Mouse (Mus musculus) brain, embryonic 14.5 days (tissue): ENCODE measurements around the gene Hlx. TPM values are rescaled to one million over a fixed set of nuclear protein-coding genes. Genes with fewer than 3 reads are reported as not detected.

Source experiments
- DNase-seq: peaks from one replicate; pipeline ENCODE4 v3.0.0-alpha.2; 2011; ENCODE audit warnings: low read depth
- CTCF ChIP-seq: fragments of 200-500 bp; IDR thresholded peaks from 2 replicates; pipeline ENCODE4 v1.5.1; 2012; ENCODE audit warnings: inconsistent platforms, mild to moderate bottlenecking, moderate library complexity, borderline replicate concordance; ENCODE audit not compliant: insufficient read depth, insufficient read length; ENCODE audit errors: extremely low read depth
- POLR2A ChIP-seq: fragments of 200-500 bp; IDR thresholded peaks from 2 replicates; pipeline ENCODE4 v1.6.1; 2012; ENCODE audit warnings: mild to moderate bottlenecking, inconsistent platforms, borderline replicate concordance; ENCODE audit not compliant: poor library complexity, insufficient read depth, insufficient read length, severe bottlenecking; ENCODE audit errors: extremely low read depth
- polyA plus RNA-seq: library from polyadenylated mRNA; depleted of rRNA; stranded (reverse); fragments of >200 nt; gene quantifications from 2 replicates; pipeline ENCODE4 v1.2.3, GENCODE M21; 2012

Gene Hlx
- polyA plus RNA-seq, 1 experiment, result 2.0 TPM

DNA sequence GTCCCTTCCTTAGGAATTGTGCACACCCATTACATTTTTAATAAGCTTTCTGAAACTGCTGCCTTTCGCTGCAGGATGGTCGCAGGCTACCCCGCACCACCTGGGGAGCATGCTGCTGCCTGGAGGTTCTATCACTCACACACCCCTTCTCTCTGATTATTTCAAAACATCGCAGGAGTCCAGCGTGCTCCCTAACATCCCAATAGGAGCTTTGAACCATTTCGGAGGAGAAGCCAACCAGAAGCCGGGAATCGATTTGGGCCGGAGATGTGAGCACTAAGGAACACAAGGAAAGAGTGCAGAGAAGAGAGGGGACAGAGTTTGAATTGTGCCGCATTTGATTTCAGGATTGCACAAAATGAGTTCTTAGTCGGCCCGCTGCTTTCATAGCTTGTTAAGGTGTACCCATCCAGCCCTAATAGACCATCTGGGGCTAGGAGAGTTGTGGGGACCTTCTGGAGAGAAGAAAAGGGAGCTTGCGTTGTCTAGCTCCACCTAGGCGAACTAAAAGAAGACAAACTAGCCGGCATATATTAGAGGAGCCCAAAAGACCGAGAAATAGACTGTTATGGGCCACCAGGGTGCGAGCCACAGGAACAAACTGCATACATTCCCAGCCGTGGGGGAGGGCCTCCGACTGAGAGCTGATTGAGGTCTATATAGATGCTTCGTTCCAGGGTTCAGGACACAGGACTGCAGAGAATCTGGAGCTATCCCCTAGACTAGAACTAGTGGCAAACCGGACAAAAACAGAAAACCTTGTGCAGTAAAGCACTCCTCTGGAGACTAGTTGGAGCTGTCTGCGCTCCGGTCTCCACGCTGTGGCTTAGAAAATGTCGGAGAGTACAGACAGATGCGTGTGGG is 12.0 kb downstream of the Hlx start:
- DNase-seq, result no peak
- TF ChIP-seq POLR2A (no peak), CTCF (no peak)

DNA sequence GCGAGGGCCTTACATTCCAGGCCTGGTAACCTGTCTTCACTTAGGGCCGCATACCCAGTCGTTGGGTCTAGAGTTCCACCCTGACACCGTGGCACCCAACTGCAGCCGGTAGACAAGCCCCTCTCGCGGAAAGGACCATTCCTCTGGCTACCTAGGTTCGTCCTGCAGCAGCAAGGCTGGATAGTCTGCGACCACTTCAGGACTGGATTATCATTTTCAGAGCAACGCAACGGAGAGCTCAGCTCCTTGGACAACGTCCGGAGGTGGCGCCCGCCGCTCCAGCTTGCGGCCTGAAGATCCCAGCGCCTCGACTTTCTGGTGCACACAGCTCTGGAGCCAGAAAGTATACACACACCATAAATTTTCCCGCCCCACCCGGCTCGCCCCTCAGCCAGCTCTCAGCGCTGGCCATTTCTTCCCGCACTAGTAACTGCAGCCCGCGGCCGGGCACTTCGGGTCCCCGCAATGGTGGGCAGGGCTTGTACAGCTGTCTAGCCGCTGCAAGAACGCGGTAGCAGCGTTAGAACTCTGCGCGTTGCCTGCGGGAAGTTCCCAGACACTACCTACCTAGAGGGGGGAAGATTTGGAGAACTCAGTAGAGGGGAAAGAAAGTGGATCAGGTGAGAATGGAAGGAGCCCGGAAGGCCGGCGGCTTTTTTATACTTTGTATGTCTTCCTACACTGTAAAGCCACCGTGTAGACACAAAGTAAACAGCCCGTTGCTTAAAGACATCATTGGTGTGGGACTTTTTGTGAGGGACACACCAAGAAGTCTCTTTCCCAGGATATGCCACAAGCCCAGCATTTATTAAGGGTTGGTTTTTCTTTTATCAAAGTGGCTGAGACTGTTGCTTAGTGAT is 13.9 kb downstream of the Hlx start:
- no peak for DNase-seq
- no peak for TF ChIP-seq CTCF
- TF ChIP-seq POLR2A, result no peak

DNA sequence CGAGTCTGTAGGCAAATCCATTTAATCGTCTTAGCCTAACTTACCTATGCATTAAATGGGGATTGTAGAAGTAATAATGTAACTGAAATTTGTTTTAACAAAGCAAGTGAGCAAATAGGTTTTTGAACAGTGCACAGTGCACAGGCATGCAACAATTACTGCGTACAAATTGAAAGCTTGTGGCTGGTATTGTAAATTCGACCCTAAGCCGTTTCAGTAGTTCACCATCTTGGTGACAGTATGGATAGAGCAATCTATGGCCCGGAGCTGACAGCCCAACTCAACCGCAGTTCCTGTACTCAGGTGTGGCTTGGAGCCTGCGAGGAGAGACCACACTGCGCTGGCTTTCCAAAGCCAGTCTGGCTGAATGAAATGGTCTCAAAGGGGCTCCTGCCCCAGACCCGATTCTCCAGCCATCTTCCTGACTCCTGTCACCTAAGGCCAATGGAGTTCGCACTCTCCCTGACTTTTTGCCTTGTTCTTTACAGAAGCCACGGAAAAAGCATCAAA is 14.7 kb downstream of the Hlx start:
- DNase-seq, result peak; percentile 22
- TF ChIP-seq POLR2A (no peak), CTCF (no peak)

DNA sequence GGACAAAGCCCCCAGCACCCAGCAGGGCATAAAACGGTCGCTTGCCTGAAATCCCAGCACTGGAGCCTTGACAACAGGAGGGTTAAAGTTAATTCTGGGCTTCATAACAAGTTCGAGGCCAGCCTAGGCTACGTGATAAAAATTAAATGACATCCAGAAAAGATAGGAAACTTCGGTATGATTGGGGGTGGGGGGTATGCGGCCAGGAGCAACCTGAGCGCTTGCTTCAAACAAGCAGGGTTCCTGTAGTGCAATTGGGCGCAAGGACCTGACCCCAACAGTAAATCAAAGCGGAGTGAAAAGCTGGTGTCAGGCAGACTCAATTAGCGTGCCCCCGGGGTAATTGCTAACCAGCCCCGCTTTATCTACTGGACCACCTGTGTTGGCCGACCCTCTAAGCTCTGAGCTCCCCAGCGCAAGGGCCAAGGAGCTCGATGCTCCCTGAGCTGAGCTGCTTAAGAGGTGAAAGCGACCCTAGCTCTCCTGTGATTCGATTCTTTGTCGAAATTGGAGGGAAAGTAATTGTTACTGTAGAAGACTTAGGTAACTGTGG is 15.3 kb downstream of the Hlx start:
- TF ChIP-seq POLR2A (no peak), CTCF (no peak)
- peak; percentile 22 for DNase-seq

DNA sequence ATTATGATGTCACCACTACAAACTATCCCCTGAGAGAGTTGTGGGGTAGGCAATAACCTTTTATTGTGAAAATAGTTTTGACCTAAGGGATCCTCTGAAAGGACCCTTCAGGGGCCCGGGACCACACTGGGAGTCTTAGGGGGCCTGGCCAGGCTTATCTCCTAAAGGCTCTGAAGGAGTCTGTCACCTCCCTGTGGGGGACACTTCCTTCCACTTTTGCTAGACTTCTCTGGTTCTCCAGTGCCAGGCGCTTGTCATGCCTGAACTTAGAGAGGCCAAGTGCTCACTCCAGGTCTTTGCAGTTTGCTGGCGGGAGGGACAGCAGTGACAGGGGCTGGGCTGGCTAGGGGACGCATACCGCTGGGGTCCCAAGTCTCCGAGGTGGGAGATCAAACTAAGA is 16.3 kb downstream of the Hlx start:
- TF ChIP-seq CTCF (no peak), POLR2A (no peak)
- DNase-seq, result no peak

DNA sequence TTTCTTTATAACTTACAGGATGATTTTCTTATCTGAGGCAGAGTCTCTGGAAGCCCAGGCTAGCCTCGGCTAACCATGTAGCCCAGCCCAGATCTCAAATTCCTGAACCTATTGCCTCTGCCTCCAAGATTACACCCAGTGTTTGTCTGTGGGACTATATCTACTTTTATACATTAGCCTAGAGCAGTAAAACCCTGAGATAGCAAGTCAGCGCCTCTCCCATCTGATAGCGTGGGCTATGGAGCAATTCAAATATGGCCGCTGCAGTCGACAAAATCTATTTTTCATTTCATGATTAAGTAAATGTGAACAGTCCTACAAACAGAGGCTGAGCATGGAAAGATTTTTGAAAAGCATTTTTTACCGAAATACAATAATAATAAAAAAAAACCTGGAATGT is 16.7 kb downstream of the Hlx start:
- no peak for DNase-seq

DNA sequence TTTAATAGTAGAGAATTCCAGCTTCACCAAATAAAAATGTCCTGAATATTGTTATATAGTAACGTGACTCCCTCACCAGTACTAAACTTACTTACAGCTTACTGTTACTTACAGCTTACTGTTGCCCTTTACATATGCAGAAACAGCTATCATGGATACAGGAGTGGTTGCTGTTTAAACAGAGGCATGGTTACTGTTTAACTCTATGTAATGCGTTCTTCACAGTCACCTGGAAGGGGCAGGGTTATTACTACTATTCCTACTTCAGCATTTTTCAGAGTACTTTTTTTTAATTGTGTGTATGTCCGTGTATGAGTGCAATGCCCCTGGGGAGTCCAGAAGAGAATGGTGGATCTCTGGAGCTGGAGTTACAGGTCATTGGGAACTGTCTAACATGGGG is 17.9 kb downstream of the Hlx start:
- no peak for DNase-seq
- no peak for TF ChIP-seq POLR2A
- TF ChIP-seq CTCF, result no peak

More for the DNA sequence above, 16.7 kb downstream of the Hlx start:
- no peak for TF ChIP-seq CTCF
- TF ChIP-seq POLR2A, result no peak

DNA sequence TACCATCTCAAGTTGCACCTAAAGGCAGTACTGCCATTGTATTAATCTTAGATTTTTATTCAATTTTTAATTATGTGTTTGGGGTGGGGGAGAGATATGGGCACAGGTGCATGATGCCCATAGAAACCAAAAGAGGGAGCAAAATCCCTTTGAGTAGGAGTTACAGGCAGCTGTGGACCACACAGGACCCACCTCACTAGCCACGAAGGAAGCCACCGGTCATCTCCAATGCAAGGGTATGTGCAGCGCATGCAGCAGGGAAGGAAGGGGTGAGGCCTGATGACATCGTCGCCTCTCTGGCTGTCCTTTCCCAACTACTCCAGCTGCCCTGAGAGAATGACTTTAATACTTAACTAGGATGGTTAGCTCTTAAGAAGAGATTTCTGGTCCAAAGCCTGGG is 18.7 kb downstream of the Hlx start:
- DNase-seq, result no peak
- TF ChIP-seq POLR2A (no peak), CTCF (no peak)

DNA sequence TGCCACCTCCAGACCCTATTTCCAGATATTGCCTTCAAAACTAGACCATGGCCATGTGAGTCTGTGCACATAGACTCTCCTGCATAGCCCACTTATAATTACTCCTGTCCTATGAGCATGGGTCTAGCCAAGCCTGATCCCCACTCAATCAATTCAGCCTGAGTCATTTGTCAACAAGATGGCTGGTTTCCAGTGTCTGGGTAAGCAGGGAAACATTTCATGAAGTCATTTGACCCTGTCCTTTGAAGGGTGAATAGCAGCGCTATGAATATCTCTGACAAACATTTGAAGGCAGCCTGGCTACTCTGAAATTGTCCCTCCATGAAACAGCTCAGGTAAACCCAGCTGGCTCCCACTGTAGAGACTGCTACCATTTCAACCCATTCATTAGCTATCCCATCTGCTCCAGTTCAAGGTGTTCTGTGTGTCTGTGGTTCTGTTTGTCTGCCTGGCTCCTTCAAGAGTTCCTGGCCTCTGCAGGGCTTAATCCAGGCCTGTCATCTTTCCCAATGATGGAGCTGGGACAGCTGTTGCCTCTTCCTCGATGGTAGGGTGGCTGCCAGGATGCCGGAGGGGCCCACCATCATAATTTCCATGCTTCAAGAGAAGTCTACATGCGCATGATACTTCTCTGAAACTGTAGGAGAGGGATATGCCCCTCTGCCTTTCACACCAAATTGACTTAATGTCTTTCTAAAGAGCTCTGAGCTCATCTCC is 24.7 kb downstream of the Hlx start:
- no peak for DNase-seq

DNA sequence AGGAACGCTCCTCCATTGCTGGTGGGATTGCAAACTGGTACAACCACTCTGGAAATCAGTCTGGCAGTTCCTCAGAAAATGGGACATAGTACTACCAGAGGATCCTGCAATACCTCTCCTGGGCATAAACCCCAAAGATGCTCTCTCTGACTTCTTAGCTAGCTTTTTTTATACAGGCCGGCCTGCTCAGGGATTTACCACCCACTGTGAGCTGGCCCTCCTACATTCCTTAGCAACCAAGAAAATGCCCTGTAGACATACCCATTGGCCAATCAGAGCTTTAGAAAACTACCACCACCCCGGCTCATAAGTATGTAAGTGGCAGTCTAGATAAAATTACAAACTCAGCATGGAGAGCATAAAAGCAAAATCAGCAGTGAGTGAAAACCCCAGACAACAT is 27.5 kb downstream of the Hlx start:
- no peak for DNase-seq
- TF ChIP-seq CTCF (no peak), POLR2A (no peak)

More for the DNA sequence above, 24.7 kb downstream of the Hlx start:
- no peak for TF ChIP-seq POLR2A
- no peak for TF ChIP-seq CTCF

DNA sequence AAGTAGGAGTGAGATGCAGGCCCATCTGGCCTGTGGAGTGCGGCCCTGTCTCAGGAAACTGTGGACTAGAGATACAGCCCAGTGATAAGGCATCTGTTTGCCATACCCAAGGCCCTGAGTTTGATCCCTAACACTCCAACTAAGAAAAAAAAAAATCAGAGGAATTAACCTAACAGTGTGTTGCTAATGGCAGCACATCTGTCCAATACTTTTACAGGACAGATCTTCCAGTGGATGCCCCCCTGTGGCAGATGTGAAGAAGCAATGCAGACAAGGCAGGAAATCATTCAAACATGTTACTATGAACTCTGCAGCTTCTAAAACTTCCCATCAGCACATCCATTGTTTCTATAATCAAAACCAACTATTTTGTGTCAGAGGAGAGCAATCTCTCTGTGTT is 33.1 kb downstream of the Hlx start:
- no peak for DNase-seq
- TF ChIP-seq POLR2A, result no peak
- TF ChIP-seq CTCF, result no peak

DNA sequence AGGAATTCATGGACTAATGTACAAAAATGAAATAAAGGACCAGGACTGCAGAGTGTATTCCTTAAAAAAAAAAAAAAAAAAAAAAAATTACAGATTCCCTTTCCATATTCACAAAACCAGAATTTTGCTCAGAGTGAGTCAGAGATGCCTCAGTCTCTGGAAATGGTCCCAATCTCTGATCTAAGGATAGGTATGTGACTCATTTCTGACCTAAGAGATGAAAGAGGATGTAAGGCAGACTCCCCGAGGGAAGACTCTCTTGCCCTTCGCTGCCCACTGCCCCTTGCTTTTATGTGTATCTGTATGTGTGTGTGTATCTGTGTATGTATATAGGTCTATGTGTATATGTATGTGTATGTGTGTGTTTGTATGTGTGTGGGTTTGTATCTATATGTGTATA is 37.0 kb downstream of the Hlx start:
- no peak for TF ChIP-seq CTCF
- no peak for TF ChIP-seq POLR2A
- DNase-seq, result no peak
